Mouse (Mus musculus): ENCODE measurements around the gene Ugt1a8.
"Not testable (repeated sequence)": the region's sequence is repeated elsewhere in the genome, so short reads cannot be mapped to it uniquely, and the experiment has no call there.

The Ugt1a8 gene

GRCm38 (mm10) chr1:88109027-88109557 lies 21.5 kb downstream of the Ugt1a8 start:
- not testable (repeated sequence) for DNase-seq (ENCODE audit: low spot score in 2 of 2)

GRCm38 (mm10) chr1:88109604-88110003 lies 22.0 kb downstream of the Ugt1a8 start:
- not testable (repeated sequence) for DNase-seq (ENCODE audit: low spot score in 2 of 2)

- not testable (repeated sequence) for DNase-seq (ENCODE audit: low spot score in 2 of 2)
Observed at GRCm38 (mm10) chr1:88112769-88113168, 25.2 kb downstream of the Ugt1a8 start.

DNA sequence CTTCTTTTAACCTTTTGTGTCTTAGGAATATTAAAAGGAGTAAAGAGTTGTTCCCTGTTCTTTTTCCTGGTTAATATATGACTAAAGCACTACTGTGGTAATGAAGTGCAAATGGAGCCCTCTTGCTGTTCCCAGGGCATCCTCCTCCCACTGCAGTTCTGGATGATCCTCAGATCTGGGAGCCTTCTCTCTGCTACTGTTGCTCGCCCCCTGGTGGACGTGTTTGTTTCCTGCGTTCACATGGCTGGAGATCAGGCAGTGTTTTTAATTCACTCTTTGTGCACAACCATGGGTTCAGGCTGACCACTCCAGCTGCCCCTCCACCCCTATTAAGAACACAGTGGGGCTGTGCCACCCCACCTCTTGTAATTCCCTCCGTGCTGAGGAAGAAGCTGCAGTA lies 32.9 kb downstream of the Ugt1a8 start:
- DNase-seq (ENCODE audit: low spot score in 2 of 2): not testable (repeated sequence)

DNA sequence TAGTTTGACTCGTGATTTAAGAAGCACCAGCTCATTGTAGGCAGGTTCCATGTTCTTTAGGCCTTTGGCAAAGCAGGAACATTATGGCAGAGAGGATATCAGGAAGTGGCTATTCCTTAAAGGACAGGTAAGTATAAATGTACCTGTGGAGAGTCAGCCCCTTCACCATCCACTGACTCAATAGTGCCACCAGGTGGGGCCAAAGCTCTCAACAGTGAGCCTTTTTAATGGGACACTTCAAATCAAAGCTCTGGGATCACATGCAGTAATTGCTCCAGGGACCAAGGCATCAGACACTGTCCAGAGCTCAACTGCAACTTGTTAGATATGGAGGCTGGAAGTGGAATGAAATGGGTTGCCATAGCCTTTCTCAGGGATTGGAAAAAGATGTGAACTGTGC lies 33.9 kb downstream of the Ugt1a8 start:
- DNase-seq (ENCODE audit: low spot score in 2 of 2): not testable (repeated sequence)

DNA sequence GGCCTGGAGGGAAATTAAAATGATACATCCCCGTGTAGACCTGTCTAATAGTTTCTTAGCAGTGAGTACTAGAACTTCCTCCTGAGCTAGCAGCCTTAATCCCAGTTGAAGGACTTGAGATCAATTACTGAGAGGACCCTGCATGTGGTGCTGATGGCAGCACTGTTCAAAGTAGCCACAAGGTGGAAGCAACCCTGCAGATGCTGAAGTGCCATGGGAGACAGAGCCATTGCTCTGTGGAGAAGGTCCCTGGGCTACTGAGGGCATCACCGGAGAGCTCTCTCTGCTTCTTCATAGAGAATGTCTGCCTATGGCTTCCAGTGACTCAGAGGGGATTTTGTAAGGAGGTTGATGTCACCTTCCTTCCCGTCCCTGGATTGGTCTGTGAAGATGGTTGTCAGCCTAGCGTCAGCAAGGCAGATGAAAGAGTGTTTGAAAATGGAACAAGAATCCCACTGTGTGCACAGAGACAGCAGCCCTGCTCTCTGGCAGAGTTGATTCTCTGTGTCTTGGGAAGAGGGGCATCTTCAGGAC lies 38.3 kb downstream of the Ugt1a8 start:
- DNase-seq (ENCODE audit: low spot score in 2 of 2): not testable (repeated sequence)

GRCm38 (mm10) chr1:88129091-88129490 lies 41.5 kb downstream of the Ugt1a8 start:
- not testable (repeated sequence) for DNase-seq (ENCODE audit: low spot score in 2 of 2)

DNA sequence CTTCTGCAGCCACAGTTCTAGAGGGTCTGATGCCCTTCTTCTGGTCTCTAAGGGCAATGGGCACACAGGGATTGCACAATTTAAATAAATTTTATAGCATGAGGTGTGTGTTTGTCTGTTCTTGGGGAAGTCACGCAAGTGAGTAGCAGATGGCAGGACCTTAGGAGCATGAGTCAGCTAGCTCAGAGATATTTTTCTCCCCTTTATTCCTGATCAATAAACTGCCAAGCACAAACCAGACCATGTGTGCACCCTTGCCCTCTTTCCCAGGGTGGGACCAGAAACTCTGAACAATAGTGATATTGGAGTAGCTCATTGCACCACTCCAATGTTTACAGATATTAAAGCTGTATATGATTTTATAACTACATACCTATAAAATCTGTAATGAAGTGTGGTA lies 42.6 kb downstream of the Ugt1a8 start:
- not testable (repeated sequence) for DNase-seq (ENCODE audit: low spot score in 2 of 2)

DNA sequence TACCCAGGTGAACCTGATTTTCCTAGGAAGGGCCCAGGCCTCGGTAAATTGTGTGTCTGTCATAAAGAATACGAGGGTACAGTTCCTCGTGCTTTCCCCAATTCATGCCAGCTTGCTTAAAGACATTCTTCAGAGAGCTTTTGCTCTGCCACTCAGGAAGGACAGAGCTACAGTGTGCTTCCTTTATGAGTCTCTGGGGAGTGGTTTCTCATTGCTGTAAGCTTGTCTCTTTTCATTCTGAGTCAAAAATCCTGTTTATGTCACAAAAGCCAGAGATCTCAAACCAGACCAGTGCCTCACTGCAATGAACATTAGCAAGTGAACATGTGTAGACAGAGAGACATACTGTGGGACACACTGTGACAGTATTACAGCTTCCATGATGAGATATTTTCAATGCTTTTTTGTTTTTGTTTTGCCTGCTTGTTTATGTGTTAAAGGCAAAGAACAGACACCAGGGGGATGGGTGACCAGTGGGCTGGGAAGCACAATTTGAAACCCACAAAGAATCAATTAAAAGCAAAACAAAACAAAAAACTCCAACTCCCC lies 46.4 kb downstream of the Ugt1a8 start:
- DNase-seq (ENCODE audit: low spot score in 2 of 2): no peak

DNA sequence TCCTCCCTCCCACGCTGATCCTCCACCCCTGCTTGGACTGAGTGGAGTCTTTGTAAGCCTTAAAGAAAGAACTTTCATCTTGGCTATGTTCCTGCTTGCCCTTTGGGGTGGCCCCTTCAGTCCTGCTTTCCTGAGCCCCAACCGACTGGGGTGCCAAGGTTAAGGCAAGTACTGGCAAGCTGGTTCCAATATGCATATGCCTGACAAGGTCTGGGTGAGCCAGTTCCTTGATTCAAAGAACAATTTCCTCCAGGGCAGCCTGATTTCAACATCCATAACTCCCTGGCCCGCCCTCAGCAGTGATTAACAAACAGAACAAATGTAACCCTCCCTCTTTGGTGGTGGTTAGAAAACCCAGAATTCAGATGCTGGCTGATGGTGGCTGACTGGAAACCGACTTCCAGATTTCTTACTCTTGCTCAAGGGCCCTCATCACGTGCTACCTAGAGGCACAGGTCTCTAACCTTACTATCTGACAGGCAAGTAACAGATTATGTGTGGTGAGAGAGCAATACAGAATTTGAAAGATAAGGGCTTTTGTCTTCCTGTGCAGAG lies 46.9 kb downstream of the Ugt1a8 start, which contains the start of gene Ugt1a6a:
Ugt1a6a (plus strand) TSS at position 353 of the 555 bp plus-strand sequence.
- DNase-seq (ENCODE audit: low spot score in 2 of 2): not testable (repeated sequence)

- not testable (repeated sequence) for DNase-seq (ENCODE audit: low spot score in 2 of 2)
Observed at GRCm38 (mm10) chr1:88135229-88135904, 47.8 kb downstream of the Ugt1a8 start.

DNA sequence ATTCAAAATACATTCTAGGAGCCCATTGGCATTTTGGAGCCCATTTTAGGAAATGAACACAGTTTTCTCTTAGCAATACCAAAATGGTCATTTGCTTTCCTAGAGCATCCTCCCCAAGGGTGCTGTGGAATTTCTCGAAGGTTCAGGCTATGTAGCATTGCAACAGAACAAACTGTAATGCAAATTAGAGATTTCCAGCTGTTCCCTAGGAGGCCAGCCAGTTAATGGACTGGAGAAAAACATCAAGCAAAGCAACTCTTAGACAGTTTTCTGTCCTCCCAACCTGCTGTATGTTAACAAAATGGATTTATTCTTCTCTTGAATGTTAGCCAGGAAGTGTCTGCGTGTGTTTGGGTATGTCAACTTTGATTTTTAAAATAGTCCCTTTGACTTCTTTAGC lies 49.0 kb downstream of the Ugt1a8 start:
- DNase-seq (ENCODE audit: low spot score in 2 of 2): no peak

GRCm38 (mm10) chr1:88137264-88137663 lies 49.7 kb downstream of the Ugt1a8 start:
- no peak for DNase-seq (ENCODE audit: low spot score in 2 of 2)

DNA sequence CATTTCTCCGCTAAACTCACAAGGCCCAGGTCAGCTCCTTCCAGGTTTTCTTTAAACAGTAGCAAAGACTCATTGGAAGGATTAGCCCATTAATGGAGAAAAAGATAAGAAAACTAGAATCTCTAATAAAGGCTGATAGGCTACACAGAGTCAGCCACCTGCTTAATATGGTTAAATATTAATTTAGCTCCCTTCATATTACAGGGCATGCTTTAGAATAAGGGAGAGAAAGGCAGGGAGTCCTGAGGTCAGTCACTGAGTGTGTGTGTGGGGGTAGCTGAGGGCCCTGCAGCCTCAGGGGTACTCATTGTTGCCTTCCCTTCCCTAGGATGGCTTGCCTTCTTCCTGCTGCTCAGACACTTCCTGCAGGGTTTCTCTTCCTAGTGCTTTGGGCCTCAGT lies 50.5 kb downstream of the Ugt1a8 start:
- DNase-seq (ENCODE audit: low spot score in 2 of 2): no peak

DNA sequence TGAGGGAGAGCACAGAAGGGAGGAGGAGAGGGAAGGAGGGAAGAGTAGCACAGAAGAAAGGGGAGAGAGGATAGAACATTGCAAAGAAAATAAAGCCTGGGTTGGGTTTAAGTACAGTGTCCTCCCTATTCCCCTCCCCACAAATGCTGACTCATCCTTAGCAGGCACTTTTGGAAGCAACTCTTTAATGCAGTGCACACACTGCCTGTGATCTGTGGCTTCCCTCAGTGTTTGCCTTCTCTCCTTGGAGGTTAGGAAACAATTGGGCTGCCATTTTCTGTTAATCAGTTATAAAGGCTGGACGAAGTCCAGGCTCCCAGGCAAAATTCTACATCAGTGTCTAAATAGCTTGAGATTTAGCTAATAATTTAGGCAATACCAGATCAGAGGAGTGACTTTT lies 52.9 kb downstream of the Ugt1a8 start:
- not testable (repeated sequence) for DNase-seq (ENCODE audit: low spot score in 2 of 2)

DNA sequence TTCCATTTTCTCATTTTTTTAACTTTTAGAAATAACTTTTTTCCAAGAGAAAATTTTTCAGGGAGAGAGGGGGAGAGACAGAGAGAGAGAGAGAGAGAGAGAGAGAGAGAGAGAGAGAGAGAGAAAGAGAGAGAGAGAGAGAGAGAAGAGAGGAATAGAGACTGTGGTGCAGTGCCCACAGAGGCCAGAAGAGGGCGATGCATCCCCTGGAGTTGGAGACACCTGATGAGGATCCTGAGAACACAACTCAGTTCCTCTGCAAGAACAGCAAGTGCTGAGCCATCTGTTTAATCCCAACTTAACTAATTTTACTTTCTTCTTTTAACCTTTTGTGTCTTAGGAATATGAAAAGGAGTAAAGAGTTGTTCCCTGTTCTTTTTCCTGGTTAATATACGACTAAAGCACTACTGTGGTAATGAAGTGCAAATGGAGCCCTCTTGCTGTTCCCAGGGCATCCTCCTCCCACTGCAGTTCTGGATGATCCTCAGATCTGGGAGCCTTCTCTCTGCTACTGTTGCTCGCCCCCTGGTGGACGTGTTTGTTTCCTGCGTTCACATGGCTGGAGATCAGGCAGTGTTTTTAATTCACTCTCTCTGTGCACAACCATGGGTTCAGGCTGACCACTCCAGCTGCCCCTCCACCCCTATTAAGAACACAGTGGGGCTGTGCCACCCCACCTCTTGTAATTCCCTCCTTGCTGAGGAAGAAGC lies 56.5 kb downstream of the Ugt1a8 start:
- peak in 1 of 2 experiments; percentile 20 for DNase-seq (ENCODE audit: low spot score in 2 of 2)

- not testable (repeated sequence) for DNase-seq (ENCODE audit: low spot score in 2 of 2)
Observed at GRCm38 (mm10) chr1:88145278-88145677, 57.7 kb downstream of the Ugt1a8 start.

DNA sequence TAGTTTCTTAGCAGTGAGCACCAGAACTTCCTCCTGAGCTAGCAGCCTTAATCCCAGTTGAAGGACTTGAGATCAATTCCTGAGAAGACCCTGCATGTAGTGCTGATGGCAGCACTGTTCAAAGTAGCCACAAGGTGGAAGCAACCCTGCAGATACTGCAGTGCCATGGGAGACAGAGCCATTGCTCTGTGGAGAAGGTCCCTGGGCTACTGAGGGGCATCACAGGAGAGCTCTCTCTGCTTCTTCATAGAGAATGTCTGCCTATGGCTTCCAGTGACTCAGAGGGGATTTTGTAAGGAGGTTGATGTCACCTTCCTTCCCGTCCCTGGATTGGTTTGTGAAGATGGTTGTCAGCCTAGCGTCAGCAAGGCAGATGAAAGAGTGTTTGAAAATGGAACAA lies 62.5 kb downstream of the Ugt1a8 start:
- not testable (repeated sequence) for DNase-seq (ENCODE audit: low spot score in 2 of 2)

DNA sequence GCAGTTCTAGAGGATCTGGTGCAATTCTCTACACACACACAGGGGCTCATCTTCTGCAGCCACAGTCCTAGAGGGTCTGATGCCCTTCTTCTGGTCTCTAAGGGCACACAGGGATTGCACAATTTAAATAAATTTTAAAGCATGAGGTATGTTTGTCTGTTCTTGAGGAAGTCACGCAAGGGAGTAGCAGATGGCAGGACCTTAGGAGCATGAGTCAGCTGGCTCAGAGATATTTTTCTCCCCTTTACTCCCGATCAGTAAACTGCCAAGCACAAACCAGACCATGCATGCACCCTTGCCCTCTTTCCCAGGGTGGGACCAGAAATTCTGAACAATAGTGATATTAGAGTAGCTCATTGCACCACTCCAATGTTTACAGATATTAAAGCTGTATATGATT lies 70.8 kb downstream of the Ugt1a8 start:
- DNase-seq (ENCODE audit: low spot score in 2 of 2): no peak

- DNase-seq (ENCODE audit: low spot score in 2 of 2): no peak
Observed at GRCm38 (mm10) chr1:88165711-88166110, 78.1 kb downstream of the Ugt1a8 start, which contains the start of gene Ugt1a5. TSS of gene Ugt1a5 (plus strand) at chr1:88166012.

- not testable (repeated sequence) for DNase-seq (ENCODE audit: low spot score in 2 of 2)
Observed at GRCm38 (mm10) chr1:88172190-88172589, 84.6 kb downstream of the Ugt1a8 start.

- no peak for DNase-seq (ENCODE audit: low spot score in 2 of 2)
Observed at GRCm38 (mm10) chr1:88179657-88180056, 92.0 kb downstream of the Ugt1a8 start.

Measured in frontal cortex, postnatal 10 days (tissue).